Mouse (Mus musculus): Measurements from ENCODE around the gene Slc39a1. TPM values are rescaled to one million over a fixed set of nuclear protein-coding genes. Genes with fewer than 3 reads are reported as not detected.
A peak's percentile ranks its signal among the peaks of the same experiment; 100 is the strongest.

Slc39a1 gene
- polyA plus RNA-seq, 1 experiment from 2014 or later: 105 TPM

DNA sequence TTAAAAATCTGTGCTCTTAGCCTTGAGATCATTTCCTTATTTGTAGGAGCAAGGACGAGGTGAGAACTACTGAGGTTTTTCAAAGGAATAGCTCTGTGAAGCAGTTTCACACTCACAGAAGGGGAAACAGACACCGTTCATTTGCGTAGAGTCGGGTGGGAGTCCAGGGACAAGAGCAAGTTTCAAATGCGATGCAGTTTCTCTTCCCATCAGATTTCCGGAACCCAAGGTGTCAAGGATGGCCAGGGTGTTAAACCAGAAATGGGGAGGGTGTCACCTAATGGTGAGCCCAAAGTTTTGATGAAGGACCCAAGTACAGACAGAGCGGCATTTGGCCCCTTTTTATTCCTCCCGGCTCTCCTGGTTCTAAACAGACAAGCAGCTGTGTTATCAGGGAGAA, 16.9 kb upstream of the Slc39a1 start:
- H3K4me1 ChIP-seq (ENCODE audit: control insufficient read depth, insufficient read depth, low read length): 0 out of 2 replicates have a peak, but pooled peaks cover 3% of the 10 kb centered on the region
- H3K9ac ChIP-seq (ENCODE audit: low read depth, low read length): peak overlapping the region; percentile 86
- no peaks in the 10 kb centered on the region for H3K27me3 ChIP-seq (ENCODE audit: control insufficient read depth, insufficient read depth, low read length)
- ATAC-seq (ENCODE audit: low FRiP score, low TSS enrichment): no peak
- H3K36me3 ChIP-seq (ENCODE audit: control insufficient read depth, insufficient read depth, low read length): peaks cover 24% of the 10 kb centered on the region
- peak overlapping the region; percentile 69 for H3K4me3 ChIP-seq (ENCODE audit: low read length)
- H3K4me2 ChIP-seq (replicated peaks; ENCODE audit: low read depth, low read length): peak overlapping the region; percentile 53
- WGBS: 11% methylated on average over 8 of the region's 8 CpGs
- H3K9me3 ChIP-seq (ENCODE audit: control insufficient read depth, low read length): no peaks in the 10 kb centered on the region
- H3K27ac ChIP-seq (ENCODE audit: low read depth, low read length): peak overlapping the region; percentile 92

DNA sequence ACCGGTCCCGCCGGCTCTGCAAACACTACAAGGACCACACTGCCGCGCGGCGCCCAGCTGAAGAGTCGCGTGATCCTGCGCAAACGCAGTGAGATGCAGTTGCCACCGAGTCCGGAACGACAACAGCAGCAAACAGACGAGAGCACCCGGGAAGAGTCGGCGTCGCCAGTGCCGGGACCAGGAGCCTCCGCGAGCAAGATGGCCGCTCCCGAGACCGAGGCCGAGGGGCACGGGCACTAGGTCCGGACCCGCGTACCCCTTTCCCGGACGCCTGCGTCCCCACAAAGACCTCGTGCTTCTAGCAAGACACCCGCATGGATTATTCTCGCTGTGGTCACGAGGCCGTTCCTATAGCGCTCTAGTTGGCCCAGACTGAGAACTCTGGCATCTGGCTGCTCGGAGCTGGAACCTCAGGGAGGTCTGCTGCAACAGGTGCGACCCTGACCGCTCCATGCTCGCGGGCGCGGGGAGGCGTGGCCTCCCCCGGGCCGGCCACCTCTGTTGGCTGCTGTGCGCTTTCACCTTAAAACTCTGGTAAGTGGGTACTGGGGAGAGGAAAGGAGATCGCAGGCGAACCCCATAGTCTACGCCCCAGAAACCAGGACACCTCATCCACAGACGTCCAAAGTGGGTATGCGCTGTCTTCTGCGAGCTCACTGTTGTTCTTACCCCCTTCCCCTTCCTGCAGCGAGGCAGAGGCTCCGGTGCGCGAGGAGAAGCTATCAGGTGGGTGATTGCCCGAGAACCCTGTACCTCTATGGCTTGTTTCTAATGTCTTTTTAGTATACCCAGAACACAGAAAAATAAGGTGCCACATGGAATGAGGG, 16.3 kb upstream of the Slc39a1 start, which contains the start of gene Jtb:
Gene Jtb, plus strand, starts transcription at position 91 of the 827 bp plus-strand sequence.
- Histone ChIP-seq H3K4me1 (ENCODE audit: control insufficient read depth, insufficient read depth, low read length) (0 out of 2 replicates have a peak, but pooled peaks cover 3% of the 10 kb centered on the region), H3K27ac (ENCODE audit: low read depth, low read length) (peak within 1 kb of the TSS; percentile 92), H3K36me3 (ENCODE audit: control insufficient read depth, insufficient read depth, low read length) (peaks cover 28% of the 10 kb centered on the region), H3K27me3 (ENCODE audit: control insufficient read depth, insufficient read depth, low read length) (no peaks in the 10 kb centered on the region), H3K4me2 (replicated peaks; ENCODE audit: low read depth, low read length) (peak within 1 kb of the TSS; percentile 53), H3K4me3 (ENCODE audit: low read length) (peak within 1 kb of the TSS; percentile 69), H3K9ac (ENCODE audit: low read depth, low read length) (peak within 1 kb of the TSS; percentile 86), H3K9me3 (ENCODE audit: control insufficient read depth, low read length) (no peaks in the 10 kb centered on the region)
- under 1% methylated on average over 61 of the region's 61 CpGs for WGBS
- ATAC-seq (ENCODE audit: low FRiP score, low TSS enrichment): peak; percentile 96

DNA sequence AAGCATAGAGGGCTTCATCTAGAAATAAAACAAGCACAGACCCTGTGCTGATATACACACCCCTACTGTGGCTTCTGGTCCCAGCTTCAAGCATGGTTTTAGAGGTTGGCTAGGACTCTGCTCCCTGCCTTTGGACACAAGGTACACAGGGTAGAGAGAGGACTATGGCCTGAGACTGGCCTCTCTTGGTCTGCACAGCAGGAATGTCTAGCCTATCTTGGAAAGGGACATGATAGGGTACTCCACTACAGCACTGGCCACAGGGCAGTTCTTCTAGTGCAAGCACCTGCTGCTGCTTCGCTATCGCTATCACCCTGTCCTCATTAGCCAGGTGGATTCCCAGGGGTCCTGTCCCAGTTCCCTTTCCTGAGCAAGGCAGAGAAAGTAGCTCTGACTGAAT, 6.7 kb upstream of the Slc39a1 start:
- no peaks in the 10 kb centered on the region for H3K27me3 ChIP-seq (ENCODE audit: control insufficient read depth, insufficient read depth, low read length)
- 96% methylated on average over 2 of the region's 2 CpGs for WGBS
- H3K4me1 ChIP-seq (ENCODE audit: control insufficient read depth, insufficient read depth, low read length): peaks cover 13% of the 10 kb centered on the region; the same call in 1 of the 2 replicates
- no peak overlapping the region for H3K4me3 ChIP-seq (ENCODE audit: low read length)
- ATAC-seq (ENCODE audit: low FRiP score, low TSS enrichment): no peak
- no peak overlapping the region for H3K27ac ChIP-seq (ENCODE audit: low read depth, low read length)
- no peak overlapping the region for H3K4me2 ChIP-seq (replicated peaks; ENCODE audit: low read depth, low read length)
- H3K36me3 ChIP-seq (ENCODE audit: control insufficient read depth, insufficient read depth, low read length): peaks cover 6% of the 10 kb centered on the region; the same call in 1 of the 2 replicates
- no peaks in the 10 kb centered on the region for H3K9me3 ChIP-seq (ENCODE audit: control insufficient read depth, low read length)
- H3K9ac ChIP-seq (ENCODE audit: low read depth, low read length): no peak overlapping the region

DNA sequence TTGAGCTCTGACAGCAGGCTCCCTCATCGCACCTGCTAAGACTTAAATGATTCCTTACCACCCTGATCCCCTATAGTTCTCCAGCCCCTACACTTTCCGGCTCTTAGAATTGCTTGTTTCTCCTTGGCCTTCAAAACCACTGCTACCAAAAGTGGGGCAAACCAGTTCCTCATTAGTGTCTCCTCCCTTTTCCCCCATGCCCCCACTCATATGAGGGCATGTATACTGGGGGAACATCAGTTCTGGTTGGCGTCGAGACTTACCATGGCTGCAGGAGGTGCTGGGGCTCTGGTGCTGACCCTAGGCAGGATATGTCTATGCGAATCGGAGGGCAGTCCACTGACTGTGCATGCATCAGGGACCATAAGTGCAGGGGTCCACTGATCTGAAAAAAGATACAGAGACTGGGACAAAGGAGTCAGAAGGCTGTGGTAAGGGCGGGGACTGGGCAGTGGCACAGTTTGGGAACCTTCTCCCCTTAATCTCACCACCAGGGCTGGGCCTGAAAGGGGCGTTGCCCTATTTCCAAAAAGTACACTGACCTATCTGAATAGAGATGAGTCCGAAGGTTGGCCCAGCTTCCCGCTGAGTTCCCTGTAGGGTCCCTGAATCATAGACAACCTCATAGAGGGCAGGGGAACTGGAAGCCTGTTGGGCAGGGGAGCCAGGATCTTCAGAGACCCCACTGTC, 6.2 kb upstream of the Slc39a1 start:
- H3K4me3 ChIP-seq (ENCODE audit: low read length): no peak overlapping the region
- no peak overlapping the region for H3K27ac ChIP-seq (ENCODE audit: low read depth, low read length)
- WGBS: 86% methylated on average over 10 of the region's 10 CpGs
- H3K36me3 ChIP-seq (ENCODE audit: control insufficient read depth, insufficient read depth, low read length): peaks cover 2% of the 10 kb centered on the region; the same call in 1 of the 2 replicates
- no peak overlapping the region for H3K9ac ChIP-seq (ENCODE audit: low read depth, low read length)
- H3K4me2 ChIP-seq (replicated peaks; ENCODE audit: low read depth, low read length): no peak overlapping the region
- H3K4me1 ChIP-seq (ENCODE audit: control insufficient read depth, insufficient read depth, low read length): peaks cover 13% of the 10 kb centered on the region; the same call in 1 of the 2 replicates
- H3K9me3 ChIP-seq (ENCODE audit: control insufficient read depth, low read length): no peaks in the 10 kb centered on the region
- no peak for ATAC-seq (ENCODE audit: low FRiP score, low TSS enrichment)
- H3K27me3 ChIP-seq (ENCODE audit: control insufficient read depth, insufficient read depth, low read length): no peaks in the 10 kb centered on the region

DNA sequence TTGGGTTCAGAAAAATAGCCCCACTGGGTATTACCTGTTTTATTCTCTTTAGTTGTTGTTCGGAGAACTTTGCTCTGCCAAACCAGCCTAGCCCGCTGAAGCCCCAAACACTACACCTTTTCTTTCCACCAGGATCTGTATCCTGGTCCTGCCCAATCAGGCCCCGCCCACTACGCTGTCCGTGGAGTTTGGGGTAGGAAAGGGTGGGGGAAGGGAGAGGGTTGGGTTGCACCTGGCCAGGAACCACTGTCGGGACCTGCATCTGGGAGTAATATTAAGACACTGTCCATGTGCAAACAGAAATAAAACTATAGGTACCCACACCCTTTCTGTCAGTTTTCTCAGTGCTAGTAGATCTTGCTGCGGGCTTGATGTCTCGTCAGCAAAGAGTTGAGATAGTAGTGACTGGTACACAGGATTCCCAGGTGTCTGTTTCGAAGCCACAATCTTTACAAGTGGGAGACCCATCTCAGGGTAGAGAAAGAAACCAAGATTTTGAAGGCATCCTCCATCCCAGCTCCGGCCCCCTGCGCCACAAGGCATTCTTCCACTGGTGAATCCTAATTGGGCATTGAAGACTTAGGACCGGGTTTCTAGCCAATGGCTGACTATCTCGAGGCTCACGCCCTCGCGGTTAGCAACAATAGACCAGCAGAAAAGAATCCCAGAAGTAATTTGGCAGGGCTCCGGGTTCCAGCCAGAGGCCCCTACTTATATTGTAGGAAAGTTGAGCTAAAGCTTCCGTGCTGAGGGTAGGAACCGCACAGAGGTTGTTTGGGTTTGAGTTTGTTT, 4.8 kb upstream of the Slc39a1 start, which contains the start of gene Creb3l4:
Gene Creb3l4, minus strand, starts transcription at position 529 of the 792 bp plus-strand sequence.
- Histone ChIP-seq H3K4me1 (ENCODE audit: control insufficient read depth, insufficient read depth, low read length) (peaks cover 17% of the 10 kb centered on the region; the same call in 1 of the 2 replicates), H3K4me2 (replicated peaks; ENCODE audit: low read depth, low read length) (peak within 1 kb of the TSS; percentile 78), H3K9me3 (ENCODE audit: control insufficient read depth, low read length) (no peaks in the 10 kb centered on the region), H3K27ac (ENCODE audit: low read depth, low read length) (peak within 1 kb of the TSS; percentile 61; the same call in 1 of the 2 replicates), H3K4me3 (ENCODE audit: low read length) (peak within 1 kb of the TSS; percentile 40), H3K9ac (ENCODE audit: low read depth, low read length) (peak within 1 kb of the TSS; percentile 47), H3K27me3 (ENCODE audit: control insufficient read depth, insufficient read depth, low read length) (no peaks in the 10 kb centered on the region), H3K36me3 (ENCODE audit: control insufficient read depth, insufficient read depth, low read length) (no peaks in the 10 kb centered on the region)
- ATAC-seq (ENCODE audit: low FRiP score, low TSS enrichment): peak; percentile 66
- 3% methylated on average over 19 of the region's 19 CpGs for WGBS

DNA sequence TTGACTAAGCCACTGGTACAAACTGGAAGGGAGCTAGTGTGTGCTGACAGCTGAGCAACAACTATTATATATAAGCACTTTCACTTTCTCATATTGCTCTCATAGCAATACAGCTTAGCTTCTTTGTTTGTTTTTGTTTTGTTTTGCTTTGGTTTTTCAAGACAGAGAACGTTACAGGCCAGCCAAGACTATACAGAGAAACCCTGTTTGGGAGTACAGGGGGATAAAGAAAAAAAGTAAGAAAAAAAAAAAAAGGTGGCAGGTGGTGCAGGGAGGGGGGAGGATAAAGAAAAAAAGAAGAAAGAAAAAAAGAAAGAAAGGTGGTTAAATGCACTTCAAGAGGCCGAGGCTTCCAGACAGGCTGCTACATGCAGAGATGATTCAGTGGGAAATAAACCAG, 2.6 kb upstream of the Slc39a1 start:
- ATAC-seq (ENCODE audit: low FRiP score, low TSS enrichment): no peak
- H3K9ac ChIP-seq (ENCODE audit: low read depth, low read length): no peak overlapping the region
- H3K4me2 ChIP-seq (replicated peaks; ENCODE audit: low read depth, low read length): no peak overlapping the region
- H3K36me3 ChIP-seq (ENCODE audit: control insufficient read depth, insufficient read depth, low read length): peaks cover 8% of the 10 kb centered on the region; the same call in 1 of the 2 replicates
- no peaks in the 10 kb centered on the region for H3K9me3 ChIP-seq (ENCODE audit: control insufficient read depth, low read length)
- WGBS: 69% methylated on average over 2 of the region's 2 CpGs
- H3K4me3 ChIP-seq (ENCODE audit: low read length): no peak overlapping the region
- no peaks in the 10 kb centered on the region for H3K27me3 ChIP-seq (ENCODE audit: control insufficient read depth, insufficient read depth, low read length)
- H3K4me1 ChIP-seq (ENCODE audit: control insufficient read depth, insufficient read depth, low read length): peaks cover 23% of the 10 kb centered on the region
- H3K27ac ChIP-seq (ENCODE audit: low read depth, low read length): no peak overlapping the region

DNA sequence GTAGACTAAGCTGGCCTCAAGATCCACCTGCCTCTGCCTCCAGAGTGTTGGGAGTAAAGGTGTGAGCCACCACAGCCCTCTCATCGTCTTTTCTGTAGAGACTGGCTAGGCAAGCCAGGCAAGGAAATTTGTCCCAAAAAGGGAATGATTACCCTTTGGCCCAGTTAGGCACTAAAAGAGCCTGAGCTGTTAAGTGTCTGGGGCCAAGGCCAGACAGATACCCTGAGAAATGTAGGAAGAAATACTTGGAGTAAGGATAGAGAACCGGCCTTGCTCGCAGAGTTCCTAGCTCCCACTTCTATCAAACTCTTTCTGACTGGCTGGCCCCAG, 377 bp upstream of the Slc39a1 start:
- Histone ChIP-seq H3K9me3 (ENCODE audit: control insufficient read depth, low read length) (no peaks in the 10 kb centered on the region), H3K27me3 (ENCODE audit: control insufficient read depth, insufficient read depth, low read length) (no peaks in the 10 kb centered on the region), H3K4me2 (replicated peaks; ENCODE audit: low read depth, low read length) (peak overlapping the region; percentile 77), H3K27ac (ENCODE audit: low read depth, low read length) (peak overlapping the region; percentile 94), H3K36me3 (ENCODE audit: control insufficient read depth, insufficient read depth, low read length) (peaks cover 21% of the 10 kb centered on the region), H3K4me3 (ENCODE audit: low read length) (peak overlapping the region; percentile 64), H3K4me1 (ENCODE audit: control insufficient read depth, insufficient read depth, low read length) (peaks cover 22% of the 10 kb centered on the region), H3K9ac (ENCODE audit: low read depth, low read length) (peak overlapping the region; percentile 68)
- WGBS: 0% methylated on average over 3 of the region's 3 CpGs
- ATAC-seq (ENCODE audit: low FRiP score, low TSS enrichment): no peak; the same call in 1 of the 2 replicates

DNA sequence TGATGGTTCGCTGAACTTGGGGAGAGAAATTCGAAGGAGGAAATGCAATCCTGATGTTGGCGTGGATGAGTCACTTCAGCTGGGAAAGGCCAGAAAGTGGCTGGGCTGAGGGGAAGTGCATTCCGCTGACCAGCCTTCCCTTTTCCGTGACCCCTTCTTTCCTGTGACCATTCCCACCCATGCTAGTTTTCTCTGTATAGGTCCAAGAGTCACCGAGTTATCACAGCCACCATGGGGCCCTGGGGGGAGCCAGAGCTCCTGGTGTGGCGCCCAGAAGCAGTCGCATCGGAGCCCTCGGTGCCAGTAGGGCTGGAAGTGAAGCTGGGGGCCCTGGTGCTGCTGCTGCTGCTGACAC, 751 bp downstream of the Slc39a1 start:
- no peaks in the 10 kb centered on the region for H3K9me3 ChIP-seq (ENCODE audit: control insufficient read depth, low read length)
- ATAC-seq (ENCODE audit: low FRiP score, low TSS enrichment): 0 out of 2 replicates have a peak, but pooled peaks have one; percentile 2
- H3K36me3 ChIP-seq (ENCODE audit: control insufficient read depth, insufficient read depth, low read length): peaks cover 21% of the 10 kb centered on the region
- peak overlapping the region; percentile 64 for H3K4me3 ChIP-seq (ENCODE audit: low read length)
- H3K27me3 ChIP-seq (ENCODE audit: control insufficient read depth, insufficient read depth, low read length): no peaks in the 10 kb centered on the region
- peak overlapping the region; percentile 68 for H3K9ac ChIP-seq (ENCODE audit: low read depth, low read length)
- peak overlapping the region; percentile 77 for H3K4me2 ChIP-seq (replicated peaks; ENCODE audit: low read depth, low read length)
- H3K4me1 ChIP-seq (ENCODE audit: control insufficient read depth, insufficient read depth, low read length): peaks cover 11% of the 10 kb centered on the region
- WGBS: 4% methylated on average over 10 of the region's 10 CpGs
- H3K27ac ChIP-seq (ENCODE audit: low read depth, low read length): peak overlapping the region; percentile 89

All from kidney, embryonic 14.5 days (tissue).